Mouse (Mus musculus) hindbrain, embryonic 15.5 days (tissue): ENCODE data around the gene Sap18. TPM values are rescaled to one million over a fixed set of nuclear protein-coding genes. Genes with fewer than 3 reads are reported as not detected.
"Not testable (repeated sequence)": the region's sequence is repeated elsewhere in the genome, so short reads cannot be mapped to it uniquely, and the experiment has no call there.

Experiments
- ATAC-seq: fragments of 200-750 bp; cut with Nextera tagmentation; 2 replicates; pipeline ENCODE4 v1.8.0; 2017; ENCODE audit warnings: low read depth, moderate number of reproducible peaks, moderate TSS enrichment; ENCODE audit not compliant: low FRiP score
- H3K27ac ChIP-seq: fragments of 300-500 bp; sonication (generic); replicated peaks from 2 replicates; pipeline ENCODE4 v1.5.1; 2015; ENCODE audit warnings: mild to moderate bottlenecking, inconsistent platforms
- H3K27me3 ChIP-seq: fragments of 300-500 bp; sonication (generic); 2 replicates; pipeline ENCODE4 v1.6.1; 2015; ENCODE audit warnings: control low read depth, inconsistent platforms
- H3K36me3 ChIP-seq: fragments of 300-500 bp; sonication (generic); 2 replicates; pipeline ENCODE4 v1.6.1; 2015; ENCODE audit warnings: control low read depth, inconsistent platforms
- H3K4me1 ChIP-seq: fragments of 300-500 bp; sonication (generic); replicated peaks from 2 replicates; pipeline ENCODE4 v1.6.1; 2015; ENCODE audit warnings: control low read depth, inconsistent platforms
- H3K4me2 ChIP-seq: fragments of 300-500 bp; sonication (generic); 2 replicates; pipeline ENCODE4 v1.6.1; 2015; ENCODE audit warnings: moderate library complexity, mild to moderate bottlenecking, inconsistent platforms
- H3K4me3 ChIP-seq: fragments of 300-500 bp; sonication (generic); 2 replicates; pipeline ENCODE4 v1.5.1; 2015; ENCODE audit warnings: mild to moderate bottlenecking, inconsistent platforms
- H3K9ac ChIP-seq: fragments of 300-500 bp; sonication (generic); 2 replicates; pipeline ENCODE4 v1.6.1; 2015; ENCODE audit warnings: inconsistent platforms
- H3K9me3 ChIP-seq: fragments of 300-500 bp; sonication (generic); 2 replicates; pipeline ENCODE4 v1.6.1; 2016; ENCODE audit warnings: control low read depth, inconsistent platforms
- WGBS: fragments of 180-500 bp; shearing (Covaris S2); methylation state at CpG from one replicate; pipeline ENCODE4 v1.1.7; 2015; 5-methylcytosine and 5-hydroxymethylcytosine counted together
- microRNA-seq: library from miRNA; unstranded; fragments of <30 nt; microRNA quantifications from one replicate; pipeline ENCODE4, GENCODE M21; 2016
- polyA plus RNA-seq: library from polyadenylated mRNA; unstranded; fragments of >200 nt; fragmentation: Nextera tagmentation; extraction: Ambion mirVana; gene quantifications from 2 replicates; pipeline ENCODE4 v1.2.1, GENCODE M21; 2015

Sap18 gene
- polyA plus RNA-seq, 1 experiment from 2014 or later: 29.2 TPM

DNA sequence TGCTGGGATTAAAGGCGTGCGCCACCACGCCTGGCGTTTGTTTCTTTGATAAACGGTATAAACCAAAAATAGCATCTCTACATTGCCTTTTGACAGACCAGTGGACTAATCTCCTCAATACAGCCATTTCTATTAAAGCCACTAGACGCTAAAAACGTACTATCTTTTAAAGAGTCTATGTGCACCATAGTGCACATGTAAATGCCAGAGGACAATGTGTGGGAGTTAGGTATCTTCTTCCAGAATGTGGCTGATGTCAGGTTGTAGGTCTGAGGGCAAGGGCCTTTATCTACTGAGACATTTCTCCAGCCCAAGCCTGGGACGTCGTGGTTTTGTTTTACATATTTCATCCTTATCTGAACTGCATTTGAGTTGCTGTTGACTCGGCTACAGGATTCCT, 37.2 kb downstream of the Sap18 start:
- no peak overlapping the region for H3K4me2 ChIP-seq
- ATAC-seq: no peak
- H3K9ac ChIP-seq: no peak overlapping the region
- H3K9me3 ChIP-seq: no peaks in the 10 kb centered on the region
- H3K4me3 ChIP-seq: no peak overlapping the region
- H3K27ac ChIP-seq: no peak overlapping the region
- H3K4me1 ChIP-seq: no peaks in the 10 kb centered on the region
- H3K27me3 ChIP-seq: no peaks in the 10 kb centered on the region
- peaks cover 48% of the 10 kb centered on the region for H3K36me3 ChIP-seq
- WGBS: 95% methylated on average over 10 of the region's 10 CpGs

DNA sequence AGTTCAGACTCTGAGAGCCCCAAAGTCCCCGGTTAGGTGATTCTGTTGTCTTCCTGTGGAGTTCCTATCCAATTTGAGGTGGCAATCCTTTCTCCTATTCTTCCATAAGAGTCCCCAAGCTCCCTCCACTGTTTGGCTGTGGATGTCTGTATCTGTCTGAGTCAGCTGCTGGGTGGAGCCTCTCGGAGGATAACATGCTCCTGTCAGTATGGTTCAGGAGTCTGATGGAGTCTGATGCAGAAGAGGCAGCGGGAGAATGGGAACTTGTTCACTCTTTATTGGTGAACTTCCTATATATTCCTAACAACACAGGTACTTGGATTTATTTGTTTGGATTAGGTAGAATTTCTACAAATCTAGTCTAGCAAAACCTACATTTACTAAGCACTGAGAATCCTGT, 46.6 kb downstream of the Sap18 start:
- Histone ChIP-seq H3K4me2 (no peak overlapping the region), H3K4me1 (no peaks in the 10 kb centered on the region), H3K4me3 (no peak overlapping the region), H3K36me3 (peaks cover 34% of the 10 kb centered on the region), H3K9ac (no peak overlapping the region), H3K9me3 (no peaks in the 10 kb centered on the region), H3K27ac (no peak overlapping the region), H3K27me3 (no peaks in the 10 kb centered on the region)
- no peak for ATAC-seq
- 92% methylated on average over 3 of the region's 3 CpGs for WGBS

DNA sequence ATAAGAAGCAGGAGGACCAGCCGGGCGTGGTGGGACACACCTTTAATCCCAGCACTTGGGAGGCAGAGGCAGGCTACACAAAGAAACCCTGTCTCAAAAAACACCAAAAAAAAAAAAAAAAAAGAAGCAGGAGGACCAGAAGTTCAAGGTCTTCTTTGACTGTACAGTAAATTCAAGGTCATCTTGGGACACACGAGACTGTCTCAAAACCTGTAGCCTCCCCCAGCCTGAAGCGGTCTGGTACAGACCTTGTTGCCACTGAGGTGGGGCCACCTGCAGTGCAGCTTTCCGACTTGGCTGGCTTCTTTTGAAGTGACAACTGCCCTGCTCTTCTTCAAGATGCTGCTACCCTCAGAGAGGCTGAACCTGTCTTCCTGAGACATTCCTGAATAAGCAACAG, 50.1 kb downstream of the Sap18 start:
- 85% methylated on average over 5 of the region's 5 CpGs for WGBS

DNA sequence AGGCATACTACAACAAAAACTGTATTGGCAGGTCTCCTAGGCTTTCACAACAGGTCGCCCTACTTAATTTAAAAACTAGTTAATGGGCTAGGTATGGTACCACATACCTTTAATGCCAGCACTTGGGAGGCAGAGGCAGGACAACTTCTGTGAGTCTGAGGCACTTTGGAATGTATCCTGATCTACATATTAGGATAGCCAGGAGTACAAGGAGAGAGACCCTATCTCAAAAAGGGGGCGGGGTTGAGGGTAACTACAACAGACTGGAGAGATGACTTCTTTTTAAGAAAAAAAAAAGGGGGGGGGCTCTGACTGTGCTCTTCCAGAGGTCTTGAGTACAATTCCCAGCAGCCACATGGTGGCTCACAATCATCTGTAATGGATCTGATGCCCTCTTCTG, 50.7 kb downstream of the Sap18 start:
- no peak overlapping the region for H3K27ac ChIP-seq
- H3K4me1 ChIP-seq: no peaks in the 10 kb centered on the region
- no peaks in the 10 kb centered on the region for H3K9me3 ChIP-seq
- no peak overlapping the region for H3K4me3 ChIP-seq
- WGBS: 95% methylated on average over 2 of the region's 2 CpGs
- H3K4me2 ChIP-seq: no peak overlapping the region
- no peaks in the 10 kb centered on the region for H3K27me3 ChIP-seq
- H3K36me3 ChIP-seq: peaks cover 31% of the 10 kb centered on the region
- ATAC-seq: no peak
- no peak overlapping the region for H3K9ac ChIP-seq

More for the DNA sequence above, 50.1 kb downstream of the Sap18 start:
- H3K4me1 ChIP-seq, H3K27me3 ChIP-seq, H3K27ac ChIP-seq, H3K4me3 ChIP-seq, H3K9ac ChIP-seq, H3K9me3 ChIP-seq, H3K4me2 ChIP-seq, ATAC-seq: not testable (repeated sequence)
- peaks cover 31% of the 10 kb centered on the region for H3K36me3 ChIP-seq

DNA sequence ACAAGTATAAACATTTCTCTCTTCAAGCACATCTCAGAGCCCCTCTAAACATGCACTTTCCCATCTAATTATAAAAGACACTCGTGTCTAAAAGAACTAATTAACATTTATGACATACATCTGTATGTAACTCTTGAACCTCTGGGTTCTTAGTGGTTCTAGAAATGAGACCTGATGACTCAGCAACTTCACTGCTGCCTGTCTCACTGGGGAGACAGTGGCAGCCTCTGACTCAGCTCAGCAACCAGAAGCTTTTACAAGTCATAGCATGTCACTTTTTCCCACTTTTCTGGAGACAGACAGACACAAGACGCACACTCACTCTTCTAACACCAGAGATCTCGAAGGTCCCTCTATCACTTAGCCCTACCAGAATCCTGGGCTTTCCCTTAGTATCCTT, 52.4 kb downstream of the Sap18 start:
- ATAC-seq: no peak
- Histone ChIP-seq H3K4me2 (no peak overlapping the region), H3K27me3 (no peaks in the 10 kb centered on the region), H3K36me3 (peaks cover 30% of the 10 kb centered on the region), H3K9ac (no peak overlapping the region), H3K27ac (no peak overlapping the region), H3K9me3 (no peaks in the 10 kb centered on the region), H3K4me3 (no peak overlapping the region), H3K4me1 (no peaks in the 10 kb centered on the region)
- 85% methylated on average over 3 of the region's 3 CpGs for WGBS

DNA sequence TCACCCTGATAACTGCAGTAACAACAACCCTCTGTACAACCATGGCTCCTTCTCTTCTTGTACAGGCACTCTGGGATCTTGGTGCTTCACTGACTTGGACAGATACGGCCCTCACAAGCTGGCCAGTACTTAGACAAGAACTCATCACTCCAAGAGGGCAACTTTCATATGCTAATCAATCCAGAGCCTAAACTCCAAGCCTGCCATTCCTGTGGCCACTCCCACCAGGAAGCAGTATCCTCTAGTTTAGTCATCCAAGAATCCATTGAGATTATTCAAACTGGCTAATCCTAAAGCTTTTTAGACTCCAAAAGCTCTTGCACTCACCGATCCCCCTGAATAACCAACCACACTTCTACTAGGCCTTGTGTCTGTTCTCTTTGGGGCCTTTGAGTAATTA, 55.0 kb downstream of the Sap18 start:
- no peak overlapping the region for H3K4me3 ChIP-seq
- H3K36me3 ChIP-seq: peaks cover 27% of the 10 kb centered on the region
- H3K4me1 ChIP-seq: no peaks in the 10 kb centered on the region
- H3K9me3 ChIP-seq: no peaks in the 10 kb centered on the region
- WGBS: 78% methylated on average over 2 of the region's 2 CpGs
- no peak overlapping the region for H3K27ac ChIP-seq
- H3K9ac ChIP-seq: no peak overlapping the region
- no peak for ATAC-seq
- no peaks in the 10 kb centered on the region for H3K27me3 ChIP-seq
- H3K4me2 ChIP-seq: no peak overlapping the region

DNA sequence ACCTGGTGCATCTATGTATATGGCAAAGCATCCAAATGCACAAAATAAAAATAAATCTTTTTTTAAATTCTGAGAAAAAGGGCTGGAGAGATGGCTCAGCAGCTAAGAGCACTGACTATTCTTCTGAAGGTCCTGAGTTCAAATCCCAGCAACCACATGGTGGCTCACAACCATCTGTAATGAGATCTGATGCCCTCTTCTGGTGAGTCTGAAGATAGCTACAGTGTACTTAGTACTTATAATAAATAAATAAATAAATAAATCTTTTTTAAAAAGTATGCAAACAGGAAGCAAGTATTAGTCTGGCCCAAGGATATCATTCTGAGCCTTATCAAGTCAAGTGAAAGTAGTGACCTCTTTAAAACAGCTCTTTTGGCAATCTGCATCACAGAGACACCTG, 58.1 kb downstream of the Sap18 start:
- not testable (repeated sequence) for H3K9me3 ChIP-seq, H3K9ac ChIP-seq, H3K4me2 ChIP-seq, H3K4me3 ChIP-seq, H3K27me3 ChIP-seq, H3K27ac ChIP-seq, H3K4me1 ChIP-seq, ATAC-seq
- H3K36me3 ChIP-seq: peaks cover 29% of the 10 kb centered on the region

Small RNA genes within 50 kb of the gene (microRNA-seq; reads per million reads assigned to microRNA genes)
- not detected for gene Mir3077

Other genes with a start within 250 kb of the Sap18 start
- gene Eef1akmt1, start 226.6 kb upstream of the Sap18 start, polyA plus RNA-seq: 89.6 and 94.9 TPM in 2 replicates
- 11.6 and 12.3 TPM in 2 replicates for gene Xpo4, start 132.8 kb upstream of the Sap18 start, polyA plus RNA-seq
- gene Gm49361, start 52.1 kb upstream of the Sap18 start, polyA plus RNA-seq: not detected in 2 replicates
- gene Lats2, start 39.8 kb upstream of the Sap18 start, polyA plus RNA-seq: 8.1 and 8.2 TPM in 2 replicates
- gene Ska3, start 28.0 kb downstream of the Sap18 start, polyA plus RNA-seq: 8.4 and 10.6 TPM in 2 replicates
- 144 and 153 TPM in 2 replicates for gene Mrpl57, start 28.1 kb downstream of the Sap18 start, polyA plus RNA-seq
- 35.3 and 37.1 TPM in 2 replicates for gene Zdhhc20, start 92.1 kb downstream of the Sap18 start, polyA plus RNA-seq
- 68.2 and 70.5 TPM in 2 replicates for gene Micu2, start 201.1 kb downstream of the Sap18 start, polyA plus RNA-seq